Mouse (Mus musculus): ENCODE measurements around the gene Nxn.
A peak's percentile ranks its signal among the peaks of the same experiment; 100 is the strongest.

The Nxn gene

DNA sequence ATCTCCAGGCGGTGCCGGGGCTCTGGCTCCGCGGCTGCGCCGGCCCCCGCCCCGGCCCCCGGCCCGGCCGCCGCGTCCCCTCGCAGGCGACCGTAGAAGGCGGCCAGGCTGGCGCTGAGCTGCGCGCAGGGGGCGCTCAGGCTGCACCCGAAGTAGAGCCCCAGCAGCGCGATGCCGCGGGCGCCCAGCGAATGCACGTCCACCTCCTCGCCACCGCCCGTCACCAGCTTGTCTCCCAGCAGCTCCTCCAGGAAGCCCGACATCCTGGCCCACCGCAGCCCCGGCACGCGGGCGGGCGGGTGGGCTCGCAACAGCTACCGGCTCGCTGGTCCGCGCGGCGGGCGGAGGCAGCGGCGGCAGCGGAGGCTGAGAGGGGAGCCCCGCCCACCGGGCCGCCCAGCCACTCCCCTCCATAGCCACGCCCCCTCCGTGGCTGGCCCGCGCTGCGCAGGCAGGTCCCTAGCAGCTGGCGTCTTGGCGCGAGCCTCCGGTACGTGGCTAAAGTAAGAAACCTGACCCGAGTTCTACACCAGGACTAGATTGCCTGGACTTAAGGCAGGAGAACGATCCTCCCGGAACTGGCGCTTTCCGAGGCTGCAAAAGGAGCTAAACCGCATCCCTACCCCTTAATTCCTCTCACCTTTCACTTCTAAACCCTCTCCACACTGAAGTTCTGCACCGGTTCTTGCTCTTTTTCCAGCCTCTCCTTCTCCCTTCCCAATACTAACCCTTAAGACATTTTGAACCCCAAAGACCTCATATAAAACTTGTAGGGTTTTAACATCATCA is at the start of gene Nxn:
Gene Nxn (minus strand): TSS at position 343 of the 789 bp plus-strand sequence.
- peak; percentile 91 for DNase-seq (ENCODE audit: low spot score)

DNA sequence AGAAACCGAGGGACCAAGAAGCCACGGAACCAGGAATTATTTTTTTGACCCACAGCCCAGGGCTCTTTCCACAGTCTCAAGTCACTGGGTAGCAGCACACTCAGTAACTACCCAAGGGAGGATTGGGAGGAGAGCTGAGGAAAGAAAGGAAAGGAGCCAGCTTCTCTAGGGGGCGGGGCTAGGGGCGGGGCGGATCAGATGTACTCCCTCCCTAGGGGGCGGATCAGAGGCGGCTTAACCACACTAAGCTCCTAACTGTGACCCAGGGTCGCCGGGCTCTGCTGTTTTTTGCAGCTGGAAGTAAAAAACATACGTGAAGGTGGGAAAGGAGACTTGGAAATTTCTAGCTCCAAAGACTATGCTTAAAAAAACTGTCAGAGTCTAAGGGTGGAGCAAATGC is 47.3 kb upstream of the Nxn start:
- no peak for DNase-seq (ENCODE audit: low spot score)

DNA sequence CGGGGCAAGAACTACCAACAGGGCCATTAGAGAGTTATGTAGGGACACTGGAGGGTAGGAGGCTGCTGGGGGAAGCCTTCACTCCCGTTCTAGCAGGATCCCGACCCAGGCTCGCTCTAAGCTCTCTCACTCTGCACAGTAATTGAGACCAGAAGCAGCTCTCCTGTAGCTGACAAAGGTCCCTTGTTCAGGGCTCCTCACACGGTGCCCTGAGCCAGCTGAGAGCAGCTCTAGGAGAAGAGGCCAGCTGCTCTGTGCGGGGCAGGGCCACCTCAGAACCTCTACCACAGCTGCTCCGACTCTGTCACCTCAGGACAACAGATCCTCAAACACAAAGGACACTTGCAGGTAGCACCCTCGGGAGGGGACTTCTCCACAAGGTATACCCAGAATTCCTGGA is 46.5 kb upstream of the Nxn start:
- no peak for DNase-seq (ENCODE audit: low spot score)

DNA sequence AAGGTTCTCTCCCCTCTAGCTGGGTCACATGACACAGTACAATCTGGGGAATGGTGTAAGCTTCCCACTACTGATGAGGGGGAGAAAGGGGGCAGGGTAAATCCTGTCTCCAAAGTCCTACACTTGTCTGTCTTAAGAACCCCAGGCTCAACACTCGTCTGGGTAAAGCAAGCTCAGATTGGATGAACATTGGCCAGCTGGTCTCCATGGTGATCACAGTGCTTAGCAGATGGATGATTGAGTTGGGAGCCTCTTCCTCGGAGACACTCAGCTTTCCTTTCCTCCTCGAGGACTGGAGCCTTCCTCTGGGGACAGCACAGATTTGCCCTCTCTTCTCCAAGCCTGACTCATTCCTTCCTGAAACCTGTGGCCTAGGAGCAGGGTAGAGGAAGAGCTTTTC is 40.7 kb upstream of the Nxn start:
- DNase-seq (ENCODE audit: low spot score): no peak

DNA sequence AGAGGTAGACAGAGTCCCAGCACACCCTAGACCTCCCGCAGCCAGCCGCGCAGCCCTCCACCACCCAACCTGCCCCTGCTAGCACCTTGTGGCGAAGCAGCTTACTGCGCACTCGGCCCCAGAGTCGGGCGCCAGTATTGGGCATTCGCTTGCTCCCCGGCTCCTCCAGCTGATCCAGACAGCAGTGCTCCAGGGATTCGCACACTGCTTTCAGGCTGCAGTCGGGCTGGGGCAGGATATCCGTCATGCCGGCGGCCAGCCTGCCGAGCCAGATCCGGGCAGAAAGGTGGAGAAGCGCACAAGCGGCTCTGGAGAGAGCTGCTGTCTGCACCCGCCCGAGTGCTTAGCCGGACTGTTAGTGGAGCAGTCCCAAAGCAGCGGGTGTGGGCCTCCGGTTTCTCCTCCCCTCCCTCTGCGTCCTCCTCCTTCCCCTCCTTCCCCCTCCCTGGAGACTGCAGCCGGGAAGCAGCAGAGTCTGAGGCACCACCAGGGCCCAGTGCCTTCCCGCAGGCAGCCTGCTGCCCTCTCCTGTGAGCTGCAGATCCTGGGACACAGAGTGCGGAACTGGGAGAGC is 38.0 kb upstream of the Nxn start:
- peak; percentile 42 for DNase-seq (ENCODE audit: low spot score)

DNA sequence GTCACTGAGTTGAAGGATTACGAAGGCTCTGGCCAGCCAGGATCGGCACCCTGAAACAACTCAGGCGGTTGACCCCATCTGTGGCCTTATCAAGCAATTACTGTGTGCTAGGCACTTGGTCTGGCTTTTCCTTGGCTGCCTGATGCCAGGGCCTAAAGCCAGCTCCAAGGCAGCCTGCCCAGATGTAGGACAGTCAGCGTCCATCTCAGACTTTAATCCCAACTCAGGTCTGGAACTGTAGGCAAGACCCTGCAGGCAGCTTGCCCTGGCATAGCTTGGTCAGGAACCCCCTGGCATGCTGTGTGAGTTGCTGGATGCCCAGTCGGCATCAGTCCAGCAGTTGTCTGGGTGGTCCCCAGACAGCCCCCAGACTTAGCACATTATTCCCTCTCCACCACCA is 37.1 kb upstream of the Nxn start:
- no peak for DNase-seq (ENCODE audit: low spot score)

DNA sequence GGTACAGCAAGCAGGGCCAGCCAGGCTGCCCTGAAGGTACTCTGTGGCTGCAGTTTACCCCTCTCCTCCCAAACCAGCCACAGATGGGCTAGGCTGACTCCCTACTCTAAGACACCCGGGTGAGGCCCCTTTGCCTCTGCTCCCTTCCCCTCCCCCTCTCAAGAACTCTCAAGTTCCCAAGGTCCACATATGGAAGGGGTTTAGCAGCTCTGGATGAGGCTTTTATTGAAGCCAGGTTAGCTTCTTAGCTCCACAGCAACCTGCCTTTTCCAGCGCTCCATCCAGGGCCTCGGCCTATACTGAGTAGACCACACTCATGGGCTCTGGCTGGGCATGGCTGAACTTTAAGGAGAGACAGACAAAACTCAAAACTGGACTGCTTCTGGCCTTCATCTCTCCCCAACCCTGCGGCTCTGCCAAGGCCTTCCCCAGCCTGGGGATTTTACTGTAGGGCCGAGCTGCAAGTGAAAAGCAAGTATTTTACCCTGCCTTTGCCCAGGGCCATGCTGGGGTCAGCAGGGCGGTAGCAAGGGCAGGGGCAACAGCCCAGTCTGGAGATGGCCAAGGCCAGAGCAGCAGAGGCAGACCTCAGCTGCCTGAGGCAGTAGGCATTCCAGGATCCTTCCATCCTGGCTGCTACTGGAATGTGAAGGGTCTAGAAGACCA is 31.2 kb upstream of the Nxn start:
- no peak for DNase-seq (ENCODE audit: low spot score)

DNA sequence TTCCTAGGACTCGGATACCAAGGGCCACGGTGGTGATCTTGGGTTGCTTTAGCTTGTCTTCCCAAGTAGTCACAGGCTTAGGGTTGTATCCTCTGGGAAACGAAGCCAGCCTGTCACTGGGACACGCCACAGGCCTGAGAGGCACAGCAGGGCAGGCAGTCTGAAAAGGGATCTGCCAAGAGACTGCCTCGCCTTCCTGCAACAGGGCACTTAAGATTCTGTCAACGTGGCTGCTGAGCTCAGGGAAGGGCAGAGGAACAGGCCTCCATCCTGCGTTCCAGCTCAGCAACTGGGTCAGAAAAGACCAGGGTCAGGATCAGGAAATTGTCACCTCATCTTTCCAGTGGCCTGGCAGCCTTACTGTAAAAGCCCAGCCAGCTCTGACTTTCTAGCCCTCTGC is 30.6 kb upstream of the Nxn start:
- DNase-seq (ENCODE audit: low spot score): no peak

DNA sequence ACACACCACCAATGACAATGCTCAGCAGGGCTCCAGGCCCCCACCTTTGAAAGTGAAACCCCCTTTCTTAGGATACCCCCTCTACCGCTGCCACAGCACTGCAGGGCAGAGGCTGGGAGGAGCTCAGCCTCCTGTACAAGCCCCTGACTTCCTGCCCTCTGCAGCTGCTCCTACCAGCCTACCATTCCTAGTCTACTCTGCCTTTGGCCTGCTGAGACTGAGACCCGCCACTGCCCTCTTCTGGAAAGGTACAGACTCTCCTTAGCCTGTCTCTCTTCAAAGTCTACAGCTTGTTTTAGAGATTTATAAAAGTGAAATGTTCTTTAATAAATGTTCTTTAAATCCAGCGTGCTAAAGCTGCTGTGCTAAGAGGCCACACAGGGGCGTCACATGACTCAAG is 30.1 kb upstream of the Nxn start:
- no peak for DNase-seq (ENCODE audit: low spot score)

DNA sequence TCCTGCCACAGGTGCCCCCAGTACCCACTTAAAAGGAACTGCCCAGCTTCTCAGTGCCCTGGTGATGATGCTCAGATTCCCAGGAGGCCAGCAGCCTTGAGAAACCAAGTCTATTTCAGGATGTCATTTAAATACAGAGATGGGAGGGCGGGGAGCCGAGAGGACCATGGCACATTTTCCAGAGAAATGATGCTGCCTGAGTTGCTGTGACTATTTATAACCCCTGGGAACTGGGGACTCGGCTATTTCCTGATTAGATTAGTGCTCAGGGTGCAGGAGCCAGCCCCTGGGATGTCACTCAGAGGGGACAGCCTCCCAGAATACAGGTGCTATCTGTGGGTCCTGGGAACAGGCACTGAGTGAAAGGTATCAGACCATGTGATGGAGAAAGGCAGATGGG is 28.8 kb upstream of the Nxn start:
- DNase-seq (ENCODE audit: low spot score): no peak

DNA sequence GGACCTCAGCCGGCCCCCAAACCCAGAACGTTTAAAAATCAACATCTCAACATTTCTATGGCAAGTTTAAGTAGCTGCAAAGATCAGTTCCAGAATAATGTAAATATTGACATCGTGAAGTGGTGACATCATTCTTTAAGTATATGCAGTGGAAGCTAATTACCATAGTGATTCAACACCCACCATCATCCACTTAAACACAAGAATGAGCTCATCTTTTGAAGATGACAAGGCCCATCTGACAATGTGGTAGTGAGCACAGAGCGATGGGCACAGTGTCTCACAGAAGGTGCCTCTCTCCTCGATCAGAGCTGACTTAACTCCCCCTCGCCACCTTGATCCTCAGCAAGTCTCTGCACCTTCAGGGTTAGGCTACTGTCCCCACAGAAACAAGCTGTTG is 26.8 kb upstream of the Nxn start:
- no peak for DNase-seq (ENCODE audit: low spot score)

DNA sequence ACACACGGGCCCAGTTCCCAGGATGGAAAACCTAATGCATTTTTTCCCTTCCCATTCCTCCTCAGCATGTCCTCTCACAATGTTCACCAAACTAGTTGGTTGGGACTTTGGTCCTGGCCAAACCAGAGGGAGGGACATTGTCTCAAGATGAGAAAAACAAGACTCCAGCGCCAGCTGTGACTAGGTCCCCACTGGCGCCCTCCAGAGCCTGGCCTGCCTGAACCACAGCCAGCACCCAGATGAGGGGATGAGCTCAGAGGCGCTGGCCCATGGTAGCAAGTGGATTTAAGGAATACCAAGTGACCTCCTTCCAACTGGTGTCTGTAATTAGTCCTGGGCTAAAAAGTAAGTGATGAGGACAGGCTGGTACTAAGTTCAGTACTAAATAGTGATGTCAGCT is 22.0 kb upstream of the Nxn start:
- DNase-seq (ENCODE audit: low spot score): no peak

DNA sequence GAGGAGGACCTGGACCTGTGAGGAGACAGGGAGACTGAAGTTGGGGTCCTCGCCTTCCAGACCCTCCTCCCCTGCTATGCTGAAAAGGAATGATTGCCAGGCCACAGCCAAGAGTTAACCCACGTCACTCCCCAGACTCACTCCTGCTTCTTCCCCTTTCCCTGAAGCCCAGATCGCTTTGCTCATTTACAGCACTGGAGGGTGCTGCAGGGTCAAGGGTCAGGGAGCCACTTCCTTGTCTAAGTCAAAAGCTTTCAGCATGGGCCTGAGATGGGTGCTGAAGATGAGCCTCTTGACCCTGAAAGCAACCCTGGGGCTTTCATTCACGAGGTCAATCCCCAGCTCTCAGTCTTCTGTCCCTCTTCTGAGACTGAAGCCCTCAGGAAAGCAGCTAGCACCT is 20.2 kb upstream of the Nxn start:
- no peak for DNase-seq (ENCODE audit: low spot score)

DNA sequence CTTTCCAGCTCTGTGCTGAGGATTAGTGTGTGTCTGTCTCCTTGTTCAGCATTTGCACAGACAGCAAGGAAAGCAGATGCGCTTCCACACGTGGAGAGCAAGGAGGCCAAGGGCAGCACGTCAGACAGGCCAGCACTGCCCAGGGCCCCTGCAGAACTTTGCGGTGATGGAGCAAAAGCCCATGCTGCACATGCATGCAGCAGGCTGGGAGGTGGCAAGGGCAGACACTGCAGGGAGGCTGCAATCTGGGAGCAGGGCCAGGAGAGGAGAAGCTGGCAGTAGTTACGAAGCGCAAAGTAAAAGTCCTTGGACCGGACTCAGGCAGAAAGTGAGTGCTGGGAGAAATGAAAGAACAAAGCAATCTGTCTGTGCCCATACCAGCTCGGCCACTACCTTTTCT is 19.5 kb upstream of the Nxn start:
- no peak for DNase-seq (ENCODE audit: low spot score)

DNA sequence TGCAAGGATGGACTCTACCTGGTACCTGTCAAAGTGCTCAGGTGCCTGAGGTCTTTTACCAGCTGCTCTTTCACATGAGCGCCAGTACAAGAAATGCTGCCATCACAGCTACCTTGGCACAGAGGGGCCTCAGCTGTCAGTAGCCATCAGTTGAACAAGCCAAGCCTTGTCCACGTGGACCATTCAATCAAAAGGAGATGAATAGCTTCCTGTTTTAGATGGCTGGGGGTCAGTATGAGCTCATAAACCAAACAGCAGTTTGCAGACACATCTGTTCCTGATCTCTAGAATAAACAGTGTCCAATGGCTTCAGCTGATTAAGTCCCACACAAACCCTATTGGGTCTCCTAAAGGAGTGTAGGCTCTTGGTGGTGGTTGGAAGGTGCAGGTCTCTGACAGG is 17.0 kb upstream of the Nxn start:
- DNase-seq (ENCODE audit: low spot score): no peak

DNA sequence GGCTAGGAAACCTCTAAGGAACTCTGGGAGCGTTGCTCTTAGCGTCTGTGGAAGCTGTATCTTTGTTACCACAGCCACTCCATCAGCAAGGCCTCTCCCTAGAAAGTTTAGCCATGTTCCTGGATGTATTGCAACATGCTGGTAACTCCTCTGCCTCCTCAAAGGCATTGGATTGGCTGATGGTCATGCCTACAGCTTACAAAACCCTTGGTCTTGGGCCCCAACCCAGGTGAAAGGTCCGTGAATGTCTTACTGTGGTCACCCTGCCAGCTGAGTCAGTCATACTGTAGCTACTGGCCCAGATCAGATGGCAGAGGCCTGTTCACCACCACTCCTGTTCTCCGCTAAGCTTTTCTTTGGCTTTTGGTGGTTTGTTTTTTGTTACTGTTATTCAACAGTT is 16.1 kb upstream of the Nxn start:
- DNase-seq (ENCODE audit: low spot score): no peak

DNA sequence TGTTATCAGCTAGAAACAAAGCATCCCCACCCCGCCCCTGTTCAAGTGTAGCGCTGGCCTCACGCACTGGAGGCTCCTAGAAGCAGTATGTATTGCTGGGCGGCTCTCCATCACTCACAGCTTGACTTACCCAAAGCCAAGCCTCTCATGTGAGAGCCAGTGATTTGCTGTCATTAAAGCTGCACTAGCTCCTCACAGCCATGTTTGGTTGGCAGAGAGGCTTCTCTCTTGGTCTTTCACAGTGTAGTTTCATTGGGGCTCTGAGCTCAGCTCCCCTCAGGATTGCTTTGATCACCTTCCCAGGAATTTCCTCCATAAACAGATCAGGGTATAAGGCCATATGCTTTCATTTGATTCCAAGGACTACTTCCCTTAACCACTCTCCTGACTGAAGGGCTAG is 14.3 kb upstream of the Nxn start:
- DNase-seq (ENCODE audit: low spot score): no peak

DNA sequence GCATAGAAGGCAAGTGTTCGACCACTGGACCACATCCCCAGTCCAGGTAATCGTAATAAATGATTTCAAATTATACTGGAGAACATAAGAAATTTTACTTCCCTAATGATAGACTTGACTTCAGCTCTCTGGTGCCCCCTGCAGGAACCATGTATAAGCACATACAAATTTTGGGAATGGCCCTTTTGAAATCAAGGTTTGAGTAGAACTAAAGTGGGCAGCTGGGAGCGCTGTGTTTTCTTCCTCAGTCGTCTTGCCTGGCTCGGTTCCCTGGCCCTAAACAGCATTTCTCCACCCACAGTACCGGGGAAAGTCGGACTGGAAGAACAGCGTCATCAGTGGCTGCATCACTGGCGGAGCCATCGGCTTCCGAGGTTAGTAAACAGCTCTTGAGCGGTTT is 11.9 kb upstream of the Nxn start:
- peak; percentile 50 for DNase-seq (ENCODE audit: low spot score)

DNA sequence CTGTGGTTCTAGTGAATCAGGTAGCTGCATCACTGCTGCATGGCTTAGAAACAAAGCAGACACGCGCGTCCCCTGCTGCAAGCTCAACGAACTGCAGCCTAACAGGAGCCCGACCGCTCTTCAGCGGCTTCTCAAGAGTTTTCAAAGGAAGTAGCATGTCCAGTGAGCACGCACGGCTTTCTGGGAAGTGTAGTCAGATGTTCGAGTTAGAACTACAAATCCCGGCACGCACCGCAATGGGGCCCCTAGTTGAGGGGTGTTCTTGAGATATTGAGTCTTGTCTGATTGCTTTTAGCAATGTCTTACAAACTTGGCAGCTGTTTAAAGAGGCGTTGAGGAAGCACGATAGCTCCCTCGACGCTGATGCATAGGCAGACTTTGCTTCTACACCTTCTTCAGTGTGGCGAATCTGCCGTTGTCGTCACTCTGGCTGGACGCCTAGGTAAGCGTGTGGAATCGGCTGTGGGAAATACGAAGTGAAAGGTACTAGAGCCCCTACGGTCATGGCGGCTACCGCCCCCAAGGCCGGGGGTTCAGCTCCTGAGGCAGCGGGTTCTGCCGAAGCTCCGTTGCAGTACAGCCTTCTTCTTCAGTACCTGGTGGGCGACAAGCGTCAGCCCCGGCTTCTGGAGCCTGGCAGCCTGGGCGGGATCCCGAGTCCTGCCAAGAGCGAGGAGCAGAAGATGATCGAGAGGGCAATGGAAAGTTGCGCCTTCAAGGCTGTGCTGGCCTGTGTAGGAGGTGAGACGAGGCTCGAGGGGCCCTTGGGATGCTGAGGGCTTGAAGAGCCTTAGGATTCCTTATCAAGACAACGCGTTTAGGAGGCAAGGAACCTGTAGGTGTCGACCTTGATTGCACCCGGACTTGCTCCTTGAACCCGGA is 8.0 kb upstream of the Nxn start, which contains the start of gene Timm22:
Gene Timm22 (plus strand): TSS at position 251 of the 882 bp plus-strand sequence.
- DNase-seq (ENCODE audit: low spot score): peak; percentile 96

DNA sequence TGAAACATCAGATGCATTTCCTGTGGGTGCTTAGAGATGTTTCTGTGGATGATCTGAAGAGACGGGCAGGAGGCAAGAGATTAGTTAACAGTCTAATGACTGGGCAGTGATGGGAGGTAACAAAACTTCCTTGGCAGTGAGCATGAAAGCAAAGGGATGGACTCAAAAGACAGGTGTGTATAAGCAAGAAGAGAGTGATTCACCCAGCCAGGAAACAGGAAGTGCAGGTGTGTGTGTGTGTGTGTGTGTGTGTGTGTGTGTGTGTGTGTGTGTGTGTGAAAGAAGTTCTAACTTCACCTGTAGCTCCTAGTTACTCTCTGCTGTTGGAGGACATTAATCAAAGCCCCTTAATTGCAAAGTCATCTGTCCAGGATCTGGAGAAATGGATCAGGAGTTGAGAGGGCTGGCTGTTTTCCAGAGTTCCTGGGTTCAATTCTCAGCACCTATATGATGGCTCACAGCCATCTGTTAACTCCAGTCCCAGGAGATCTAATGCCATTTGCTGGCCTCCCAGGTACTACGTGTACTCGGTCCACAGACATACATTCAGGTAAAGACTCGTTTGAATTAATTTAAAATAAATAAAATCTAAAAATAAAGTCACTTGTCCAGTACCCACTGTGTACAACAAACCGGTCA is 6.8 kb upstream of the Nxn start:
- DNase-seq (ENCODE audit: low spot score): no peak

DNA sequence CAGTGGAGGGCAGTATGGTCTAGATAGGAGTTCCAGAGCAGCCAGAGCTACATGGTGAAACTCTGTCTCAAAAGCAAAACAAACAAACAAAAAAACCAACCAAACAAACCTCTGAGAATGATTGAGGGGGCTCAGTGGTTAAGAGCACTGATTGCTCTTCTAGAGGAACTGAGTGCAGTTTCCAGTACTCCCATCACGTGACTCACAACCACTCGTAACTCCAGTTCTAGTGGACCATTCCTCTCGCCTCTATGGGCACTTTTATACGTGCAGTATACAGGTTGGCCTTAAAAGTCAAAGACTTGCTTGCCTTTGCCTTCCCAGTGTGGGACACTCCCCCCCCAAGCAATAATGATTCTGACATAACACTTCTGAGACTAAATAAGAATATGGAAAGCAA is 6.2 kb upstream of the Nxn start:
- no peak for DNase-seq (ENCODE audit: low spot score)

DNA sequence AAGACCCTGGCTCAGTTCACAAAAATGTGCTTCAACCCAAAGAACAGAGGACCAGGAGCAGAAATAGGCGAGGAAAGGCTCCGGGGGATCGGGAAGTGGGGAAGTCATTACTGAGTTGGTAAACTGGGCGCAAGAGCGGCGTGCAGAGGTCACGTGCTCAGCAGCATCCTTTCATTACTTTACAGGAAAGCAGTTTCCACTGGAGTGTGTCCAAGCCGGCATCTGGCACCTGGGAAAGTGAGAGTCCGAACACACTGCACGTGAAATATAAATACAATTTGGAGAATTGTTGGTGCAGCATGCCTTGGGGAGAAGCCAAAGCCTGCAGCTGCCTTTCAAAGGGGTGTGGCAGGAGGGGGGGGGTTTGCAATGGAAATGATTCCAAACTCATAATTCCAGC is 2.5 kb upstream of the Nxn start:
- DNase-seq (ENCODE audit: low spot score): no peak

All from ovary, postnatal 14 days (tissue).